Mouse (Mus musculus) gonadal fat pad, adult 2 months (tissue): ENCODE data around the gene Sgo2a. TPM values are rescaled to one million over a fixed set of nuclear protein-coding genes. Genes with fewer than 3 reads are reported as not detected.
"Not testable (repeated sequence)": the region's sequence is repeated elsewhere in the genome, so short reads cannot be mapped to it uniquely, and the experiment has no call there.

Experiments
- DNase-seq: peaks from one replicate; pipeline ENCODE4 v3.0.0-alpha.2; 2012; ENCODE audit warnings: low read depth
- polyA plus RNA-seq: library from polyadenylated mRNA; depleted of rRNA; stranded (reverse); fragments of >200 nt; gene quantifications from 2 replicates; pipeline ENCODE4 v1.2.3, GENCODE M21; 2012

The Sgo2a gene
- polyA plus RNA-seq, 1 experiment, result 0.31 TPM

DNA sequence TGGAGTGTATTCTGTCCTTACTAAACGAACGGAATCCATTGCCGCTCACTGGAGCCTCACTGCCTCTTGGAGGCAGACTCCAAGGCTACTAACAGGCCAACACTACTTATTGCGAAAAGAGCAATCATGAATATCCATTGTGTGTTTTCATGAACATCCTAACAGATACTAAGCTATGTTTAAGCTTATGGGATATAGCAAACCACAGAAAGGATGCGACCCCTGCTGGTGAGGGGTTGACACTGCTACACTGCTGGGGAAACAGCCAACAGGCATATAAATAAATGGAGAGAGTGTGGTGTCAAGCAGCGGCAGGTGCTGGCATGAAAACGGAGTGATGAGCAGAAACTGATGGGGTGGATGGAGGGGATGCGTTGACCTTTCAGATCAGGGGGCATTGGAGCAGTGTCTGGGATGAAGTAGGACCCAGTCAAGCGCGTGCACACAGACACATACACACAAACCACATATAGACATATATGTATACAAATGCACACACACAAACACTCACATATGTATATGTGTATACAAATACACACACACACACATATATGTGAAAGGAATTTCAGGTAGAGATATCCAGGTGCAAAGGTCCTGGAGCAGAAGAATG, 35.5 kb downstream of the Sgo2a start:
- peak; percentile 34 for DNase-seq

DNA sequence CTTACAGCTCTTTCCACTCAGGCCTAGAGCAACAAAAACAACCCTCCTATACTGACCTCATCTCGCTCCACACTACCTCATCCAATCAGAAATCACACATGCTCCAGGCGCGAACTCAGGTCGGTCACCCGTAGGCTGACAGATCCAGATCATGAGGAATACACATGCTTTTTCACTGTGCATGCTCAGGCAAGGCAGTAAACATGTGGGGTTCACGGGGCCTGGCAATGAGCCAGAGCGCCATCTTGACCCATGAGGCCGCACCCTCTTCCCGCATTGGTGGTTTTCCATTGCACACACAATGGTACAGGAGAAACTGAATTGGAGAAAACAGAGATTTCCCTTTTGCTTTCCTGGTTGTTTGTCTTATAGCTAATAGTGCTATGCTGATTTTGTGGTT, 41.5 kb downstream of the Sgo2a start:
- DNase-seq, result not testable (repeated sequence)

GRCm38 (mm10) chr1:58045076-58045475, 49.3 kb downstream of the Sgo2a start:
- DNase-seq, result no peak

DNA sequence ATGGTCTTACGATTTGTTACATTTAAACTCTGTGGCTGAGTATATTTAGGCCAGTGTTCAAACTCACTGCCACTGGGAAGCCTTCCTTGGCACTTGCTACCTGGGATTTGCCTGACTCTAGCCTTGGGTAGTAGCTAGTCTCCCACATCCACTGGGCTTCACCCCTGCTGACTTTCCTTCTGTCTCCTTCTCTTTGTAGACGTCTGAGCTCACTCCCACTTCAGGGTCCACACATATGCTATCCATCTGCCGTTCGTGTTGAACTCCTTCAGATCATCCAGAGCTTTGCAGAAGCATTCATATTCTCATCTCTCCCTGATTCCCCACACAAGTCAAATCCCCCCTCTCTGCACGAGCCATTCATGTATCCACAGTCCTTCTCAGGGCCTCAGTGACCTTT, 49.8 kb downstream of the Sgo2a start:
- DNase-seq, result no peak

- DNase-seq, result no peak
These were observed 51.0 kb downstream of the Sgo2a start for GRCm38 (mm10) chr1:58046721-58047290.

GRCm38 (mm10) chr1:58049126-58049525, 53.4 kb downstream of the Sgo2a start:
- no peak for DNase-seq

GRCm38 (mm10) chr1:58055598-58055997, 59.8 kb downstream of the Sgo2a start:
- DNase-seq, result no peak

DNA sequence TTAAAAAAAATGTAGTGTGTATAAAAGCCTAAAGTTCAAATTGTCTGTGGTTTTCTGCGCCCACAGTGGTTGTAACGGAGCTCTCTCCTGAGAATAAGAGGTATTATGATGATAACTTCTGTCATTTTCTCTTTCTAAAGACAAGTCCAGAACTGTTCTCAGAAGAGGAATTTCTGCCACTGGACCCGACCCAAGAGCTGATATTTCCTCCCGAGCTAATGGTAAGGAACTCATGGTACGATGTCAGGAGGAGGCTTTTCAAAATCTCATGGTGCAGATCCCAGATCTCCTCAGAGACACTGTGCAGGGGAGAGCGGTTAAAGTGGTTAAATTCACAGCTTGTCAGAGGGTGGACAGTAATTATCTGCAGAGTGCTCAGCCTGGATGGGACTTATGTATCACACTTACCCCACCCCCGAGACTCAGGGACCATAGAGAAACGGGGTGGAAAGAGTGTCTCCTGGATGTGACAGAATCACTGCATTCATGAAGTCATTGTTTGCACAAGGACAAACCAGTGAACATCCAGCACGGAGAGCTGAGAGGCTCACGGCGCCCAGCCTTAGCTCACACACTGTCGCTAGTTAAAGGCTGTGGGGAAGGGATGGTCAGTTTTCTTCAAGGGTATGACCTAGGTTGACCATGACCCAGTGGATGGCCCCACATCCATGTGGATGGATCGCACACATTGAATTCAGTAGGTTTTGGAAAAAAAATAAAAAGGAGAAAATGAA, 60.5 kb downstream of the Sgo2a start:
- no peak for DNase-seq

DNA sequence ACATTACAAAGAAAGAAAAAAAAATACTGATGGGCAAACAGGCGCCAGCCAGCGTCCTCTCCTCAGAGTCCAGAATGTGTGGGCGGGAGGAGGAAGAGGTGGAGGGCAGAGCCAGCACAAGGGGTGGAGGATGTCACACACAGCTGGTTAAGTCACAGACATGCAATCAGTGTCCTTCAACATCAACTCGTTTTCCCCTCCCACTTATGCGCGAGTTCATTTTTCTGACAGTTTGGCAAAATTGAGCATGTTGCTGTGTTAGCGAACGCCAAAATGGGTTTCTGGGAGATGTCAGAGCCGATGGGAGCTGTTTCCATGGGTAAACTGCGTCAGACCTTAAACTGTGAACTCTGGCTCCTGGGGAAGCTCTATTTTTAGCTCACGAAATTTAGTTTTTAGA, 61.2 kb downstream of the Sgo2a start:
- DNase-seq, result no peak

DNA sequence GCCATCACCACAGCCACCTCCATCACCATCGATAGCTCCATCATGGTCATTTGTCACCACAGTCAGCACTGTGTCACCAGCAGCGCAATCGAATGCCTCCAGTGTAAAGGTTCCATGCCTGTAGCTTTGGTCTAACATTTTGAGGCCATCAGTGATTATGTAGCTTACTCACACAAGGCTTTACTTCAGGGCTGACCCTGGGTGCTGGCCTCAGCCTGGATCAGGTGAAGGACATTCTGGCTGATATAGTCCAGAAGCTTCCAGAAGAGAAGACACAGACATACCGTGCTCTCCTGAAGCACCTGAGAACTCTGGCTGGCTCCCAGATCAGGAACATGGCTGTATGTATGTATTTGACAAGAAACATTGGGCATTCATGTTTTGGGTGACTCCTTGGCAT, 63.1 kb downstream of the Sgo2a start:
- no peak for DNase-seq

DNA sequence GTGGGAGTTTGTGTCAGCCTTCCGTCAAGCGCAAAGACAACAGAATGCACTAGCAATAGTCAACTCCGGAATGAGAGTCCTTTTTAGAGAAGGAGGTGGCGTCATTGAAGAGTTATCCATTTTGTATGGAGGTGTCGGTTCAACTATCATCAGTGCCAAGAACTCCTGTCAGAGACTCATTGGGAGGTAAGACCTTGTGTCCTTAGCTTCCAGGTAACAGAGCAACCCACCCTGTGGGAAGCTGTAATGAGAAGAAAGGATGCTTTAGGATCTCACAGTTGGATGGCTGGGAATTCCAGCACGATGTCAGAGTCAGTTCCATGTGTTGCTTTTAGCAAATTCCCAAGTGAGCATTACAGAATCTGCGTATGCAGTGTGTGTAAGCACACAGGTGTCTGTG, 66.4 kb downstream of the Sgo2a start:
- no peak for DNase-seq

GRCm38 (mm10) chr1:58065151-58065550, 69.4 kb downstream of the Sgo2a start:
- DNase-seq, result no peak

- DNase-seq, result no peak
These were observed 69.8 kb downstream of the Sgo2a start for GRCm38 (mm10) chr1:58065606-58066005.

DNA sequence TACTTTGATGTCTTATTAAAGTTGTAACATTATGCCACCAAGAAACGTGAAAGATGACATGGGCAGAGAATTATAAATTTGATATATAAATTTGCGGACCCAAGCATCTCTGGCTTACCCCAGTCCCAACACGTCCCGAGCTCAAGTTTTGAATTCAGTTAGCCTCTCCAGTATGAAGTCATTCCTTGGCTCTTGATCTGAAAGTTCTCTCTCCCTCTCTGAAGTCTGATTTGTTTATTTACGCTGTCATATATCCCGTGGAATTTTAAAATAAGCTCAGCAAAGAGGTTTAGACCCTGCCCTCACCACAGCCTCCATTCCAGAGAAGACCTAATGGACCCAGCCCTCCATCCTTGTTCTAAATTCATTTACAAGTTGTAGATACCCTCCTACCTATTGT, 73.4 kb downstream of the Sgo2a start:
- DNase-seq, result no peak

GRCm38 (mm10) chr1:58070091-58070490, 74.3 kb downstream of the Sgo2a start:
- DNase-seq, result no peak

GRCm38 (mm10) chr1:58071006-58071405, 75.2 kb downstream of the Sgo2a start:
- no peak for DNase-seq

DNA sequence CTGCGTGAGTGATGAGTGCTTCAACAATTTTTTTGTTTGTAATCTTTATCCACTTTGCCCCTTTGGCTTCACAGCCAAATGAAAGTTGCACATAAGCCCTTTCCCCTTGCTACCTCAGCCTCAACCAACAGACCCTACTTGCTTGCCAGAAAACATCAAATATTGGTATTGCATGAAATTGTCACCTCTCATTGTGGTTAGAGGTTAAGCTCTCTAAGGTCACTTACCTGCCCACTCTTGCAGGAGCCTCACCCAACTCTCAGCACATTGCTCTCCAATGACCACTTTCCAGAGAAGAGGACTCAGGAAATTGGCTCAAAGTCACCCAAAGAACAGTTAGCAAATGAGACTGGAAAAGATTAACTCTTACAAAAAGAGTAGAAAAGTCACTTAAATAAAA, 75.7 kb downstream of the Sgo2a start:
- DNase-seq, result no peak

DNA sequence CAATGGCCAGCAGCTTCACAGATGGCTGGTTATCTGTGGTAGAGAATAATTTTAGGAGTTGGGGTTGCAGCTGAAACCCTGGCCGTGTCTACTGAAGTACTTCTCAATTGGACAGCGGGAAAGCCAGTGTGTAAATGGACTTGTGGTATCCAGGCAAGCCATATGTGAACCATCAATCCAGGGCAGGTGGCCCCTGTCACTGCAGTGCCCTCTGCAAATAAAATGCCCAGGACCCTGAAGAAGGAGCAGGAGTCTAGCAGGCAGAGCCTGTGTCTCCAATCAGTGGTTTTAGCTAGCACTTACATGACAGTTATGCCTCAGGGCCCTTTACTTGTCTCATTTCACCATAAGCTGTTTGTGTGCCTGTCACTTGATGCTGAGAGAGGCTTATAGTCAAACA, 76.6 kb downstream of the Sgo2a start:
- no peak for DNase-seq

DNA sequence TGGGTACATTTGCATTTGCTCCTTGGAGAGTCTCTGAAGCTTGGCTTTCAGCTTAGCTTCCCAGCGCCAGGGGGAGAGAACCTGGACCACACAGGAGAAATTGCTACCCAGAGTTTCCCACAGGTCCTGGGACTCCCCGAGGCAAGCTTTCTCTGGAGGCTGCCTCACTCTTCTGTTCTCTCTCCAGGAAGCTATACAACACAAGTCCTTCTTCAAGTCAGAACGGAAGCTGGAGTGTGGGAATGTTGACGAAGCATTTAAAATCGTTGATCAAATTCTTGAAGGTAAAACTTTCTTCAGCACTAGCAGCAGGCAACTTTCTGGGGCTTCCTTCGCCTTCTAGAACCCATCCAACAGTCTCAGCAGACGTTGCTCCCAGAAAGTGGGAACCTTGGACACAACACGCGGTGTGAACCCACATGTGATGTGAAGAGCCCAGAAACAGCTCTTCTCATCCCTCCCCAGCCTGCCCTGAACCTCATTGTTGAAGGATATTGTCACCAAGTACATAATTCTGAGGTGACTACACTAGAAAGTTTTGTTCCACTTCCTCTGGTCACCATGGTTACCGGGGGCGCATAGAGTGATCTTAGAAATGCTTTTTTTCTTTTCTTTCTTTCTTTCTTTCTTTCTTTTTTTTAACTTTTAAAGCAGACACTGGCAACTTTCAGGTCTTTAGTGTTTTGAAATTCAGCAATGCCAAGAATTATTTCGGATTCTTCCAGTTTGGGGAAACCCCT, 77.4 kb downstream of the Sgo2a start:
- DNase-seq, result no peak

DNA sequence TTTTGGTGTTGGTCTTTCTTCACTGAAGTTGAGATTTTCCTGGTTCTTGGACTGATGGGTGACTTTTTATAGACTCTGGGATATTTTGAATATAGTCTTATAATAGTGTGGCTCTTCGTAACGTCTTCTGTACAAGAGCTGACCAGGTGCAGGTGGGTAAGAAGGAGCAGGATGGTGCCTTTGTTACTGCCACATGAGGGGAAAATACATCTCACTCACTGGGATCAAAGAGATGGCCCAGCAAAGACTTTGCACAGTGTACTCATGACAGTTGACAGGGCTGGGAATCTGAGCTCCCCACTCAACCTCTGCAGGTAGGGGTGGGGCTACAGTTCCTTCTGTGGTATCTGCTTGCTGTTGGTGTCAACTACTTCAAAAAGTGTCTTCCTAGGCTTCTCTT, 78.5 kb downstream of the Sgo2a start:
- no peak for DNase-seq
